Mouse (Mus musculus): ENCODE measurements around the gene Negr1.

- TF ChIP-seq CTCF (conservative IDR thresholded peaks at IDR 0.05; ENCODE audit: low read length): no peak
- TF ChIP-seq NANOG (IDR thresholded peaks at IDR 0.05; ENCODE audit: borderline replicate concordance, low read length): no peak
- no peak for TF ChIP-seq POU5F1 (IDR thresholded peaks at IDR 0.05; ENCODE audit: borderline replicate concordance, low read length)
These were observed 185.9 kb downstream of the Negr1 start for GRCm38 (mm10) chr3:156747456-156747855.
